Mouse (Mus musculus): ENCODE measurements around the gene Atp5b. TPM values are rescaled to one million over a fixed set of nuclear protein-coding genes. Genes with fewer than 3 reads are reported as not detected.

The Atp5b gene
- polyA plus RNA-seq, 1 experiment from 2014 or later, result 2,704 TPM

- no peaks in the 10 kb centered on the region for H3K9me3 ChIP-seq (ENCODE audit: control insufficient read depth, low read length)
- 0 out of 2 replicates have a peak overlapping the region, but pooled peaks have one; percentile 23 for H3K9ac ChIP-seq (ENCODE audit: low read depth, low read length)
- 31% methylated on average over 13 of the region's 13 CpGs for WGBS
- peak overlapping the region; percentile 13; the same call in 1 of the 2 replicates for H3K4me2 ChIP-seq (ENCODE audit: low read length)
- ATAC-seq, result peak; percentile 60; the same call in 1 of the 2 replicates
- peaks cover 3% of the 10 kb centered on the region for H3K4me1 ChIP-seq (ENCODE audit: control insufficient read depth, insufficient read depth, low read depth, low read length)
- H3K27me3 ChIP-seq (replicated peaks; ENCODE audit: control insufficient read depth, insufficient read depth, low read length), result no peaks in the 10 kb centered on the region
- H3K36me3 ChIP-seq (ENCODE audit: control insufficient read depth, insufficient read depth, low read length), result 0 out of 2 replicates have a peak, but pooled peaks cover 3% of the 10 kb centered on the region
- no peak overlapping the region for H3K4me3 ChIP-seq (ENCODE audit: low read length)
- peak overlapping the region; percentile 2; the same call in 1 of the 2 replicates for H3K27ac ChIP-seq (ENCODE audit: low read depth, low read length)
Observed at GRCm38 (mm10) chr10:128133650-128134332, 50.7 kb downstream of the Atp5b start.

DNA sequence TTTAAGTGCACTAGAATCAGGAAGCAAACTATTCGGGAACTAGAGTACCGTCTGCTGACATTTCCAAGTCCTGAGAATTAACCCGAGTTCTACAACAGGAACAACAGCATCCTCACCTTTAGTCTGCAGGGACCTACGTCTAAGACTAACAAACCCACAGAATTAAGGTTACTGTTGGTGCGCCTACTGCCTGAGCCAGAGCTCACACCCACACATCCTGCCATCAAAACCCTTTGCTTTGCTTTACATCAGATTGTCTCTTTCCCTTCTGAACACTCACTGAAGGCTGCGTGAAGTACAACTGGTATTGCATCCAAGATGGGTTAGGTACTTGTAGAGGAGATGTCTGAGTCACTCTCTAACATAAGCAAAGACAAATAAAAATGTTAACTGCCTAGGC, 52.3 kb downstream of the Atp5b start:
- 91% methylated on average over 6 of the region's 6 CpGs for WGBS
- no peaks in the 10 kb centered on the region for H3K36me3 ChIP-seq (ENCODE audit: control insufficient read depth, insufficient read depth, low read length)
- peaks cover 3% of the 10 kb centered on the region for H3K4me1 ChIP-seq (ENCODE audit: control insufficient read depth, insufficient read depth, low read depth, low read length)
- H3K4me3 ChIP-seq (ENCODE audit: low read length), result no peak overlapping the region
- H3K27ac ChIP-seq (ENCODE audit: low read depth, low read length), result no peak overlapping the region
- no peak overlapping the region for H3K9ac ChIP-seq (ENCODE audit: low read depth, low read length)
- H3K27me3 ChIP-seq (replicated peaks; ENCODE audit: control insufficient read depth, insufficient read depth, low read length), result no peaks in the 10 kb centered on the region
- H3K9me3 ChIP-seq (ENCODE audit: control insufficient read depth, low read length), result no peaks in the 10 kb centered on the region
- no peak for ATAC-seq
- H3K4me2 ChIP-seq (ENCODE audit: low read length), result no peak overlapping the region

MicroRNA genes within 50 kb of the gene (microRNA counts, 519-probe panel; counts per million panel counts)
- microRNA mmu-miR-677, result not detected

Small RNAs within 50 kb of the gene (microRNA-seq; reads per million reads assigned to microRNA genes)
- gene Mir677, result 15.2 reads per million, percentile 30 among the genes with 10 or more reads in this experiment

Other genes starting within 250 kb of the Atp5b start
- gene Rdh19, start 233.3 kb upstream of the Atp5b start, polyA plus RNA-seq (2015; fragmentation: Nextera tagmentation; extraction: Ambion mirVana), result not detected in 2 replicates
- not detected in 2 replicates for gene Rdh16f2, start 216.8 kb upstream of the Atp5b start, polyA plus RNA-seq (2015; fragmentation: Nextera tagmentation; extraction: Ambion mirVana)
- gene Rdh7, start 194.5 kb upstream of the Atp5b start, polyA plus RNA-seq (2015; fragmentation: Nextera tagmentation; extraction: Ambion mirVana), result not detected in 2 replicates
- gene Sdr9c7, start 184.8 kb upstream of the Atp5b start, polyA plus RNA-seq (2015; fragmentation: Nextera tagmentation; extraction: Ambion mirVana), result not detected in 2 replicates
- gene Hsd17b6, start 75.7 kb upstream of the Atp5b start, polyA plus RNA-seq (2015; fragmentation: Nextera tagmentation; extraction: Ambion mirVana), result not detected in 2 replicates
- 37.2 and 40.2 TPM in 2 replicates for gene Prim1, start 68.1 kb upstream of the Atp5b start, polyA plus RNA-seq (2015; fragmentation: Nextera tagmentation; extraction: Ambion mirVana)
- 426 and 444 TPM in 2 replicates for gene Naca, start 47.7 kb upstream of the Atp5b start, polyA plus RNA-seq (2015; fragmentation: Nextera tagmentation; extraction: Ambion mirVana)
- gene Ptges3, start 24.3 kb upstream of the Atp5b start, polyA plus RNA-seq (2015; fragmentation: Nextera tagmentation; extraction: Ambion mirVana), result 359 and 361 TPM in 2 replicates
- 6.9 and 7.3 TPM in 2 replicates for gene Baz2a, start 8.3 kb downstream of the Atp5b start, polyA plus RNA-seq (2015; fragmentation: Nextera tagmentation; extraction: Ambion mirVana)
- gene Rbms2, start 97.0 kb downstream of the Atp5b start, polyA plus RNA-seq (2015; fragmentation: Nextera tagmentation; extraction: Ambion mirVana), result 8.2 and 10.7 TPM in 2 replicates
- 1.8 and 2.4 TPM in 2 replicates for gene Gls2, start 111.2 kb downstream of the Atp5b start, polyA plus RNA-seq (2015; fragmentation: Nextera tagmentation; extraction: Ambion mirVana)
- gene Spryd4, start 128.5 kb downstream of the Atp5b start, polyA plus RNA-seq (2015; fragmentation: Nextera tagmentation; extraction: Ambion mirVana), result 23.6 and 25.5 TPM in 2 replicates
- gene Mip, start 142.6 kb downstream of the Atp5b start, polyA plus RNA-seq (2015; fragmentation: Nextera tagmentation; extraction: Ambion mirVana), result 0.11 and 0.24 TPM in 2 replicates
- gene Timeless, start 148.8 kb downstream of the Atp5b start, polyA plus RNA-seq (2015; fragmentation: Nextera tagmentation; extraction: Ambion mirVana), result 19.7 and 22.4 TPM in 2 replicates
- gene Apon, start 170.8 kb downstream of the Atp5b start, polyA plus RNA-seq (2015; fragmentation: Nextera tagmentation; extraction: Ambion mirVana), result 0.11 TPM in 1 of 2 replicates, not detected in the other
- gene Apof, start 185.4 kb downstream of the Atp5b start, polyA plus RNA-seq (2015; fragmentation: Nextera tagmentation; extraction: Ambion mirVana), result 0.24 TPM in 1 of 2 replicates, not detected in the other
- gene Stat2, start 187.3 kb downstream of the Atp5b start, polyA plus RNA-seq (2015; fragmentation: Nextera tagmentation; extraction: Ambion mirVana), result 19.3 and 22.2 TPM in 2 replicates
- gene Il23a, start 215.5 kb downstream of the Atp5b start, polyA plus RNA-seq (2015; fragmentation: Nextera tagmentation; extraction: Ambion mirVana), result 0.22 and 0.73 TPM in 2 replicates
- gene Pan2, start 220.1 kb downstream of the Atp5b start, polyA plus RNA-seq (2015; fragmentation: Nextera tagmentation; extraction: Ambion mirVana), result 18.2 and 20.9 TPM in 2 replicates
- gene Cnpy2, start 239.2 kb downstream of the Atp5b start, polyA plus RNA-seq (2015; fragmentation: Nextera tagmentation; extraction: Ambion mirVana), result 196 and 202 TPM in 2 replicates